Mouse (Mus musculus) CH12.LX (cell line): ENCODE results near the gene Usp46.

Experiments used
- KAT2A ChIP-seq: IDR thresholded peaks from 2 replicates; pipeline ENCODE4 v1.6.1; 2012; ENCODE audit warnings: low read length, improper control_type of control experiment, inconsistent platforms; ENCODE audit not compliant: insufficient replicate concordance
- NRF1 ChIP-seq: IDR thresholded peaks from 2 replicates; pipeline ENCODE4 v1.6.1; 2014; ENCODE audit warnings: low read depth, mild to moderate bottlenecking, inconsistent platforms, low read length, improper control_type of control experiment, moderate library complexity
- POLR2A ChIP-seq: IDR thresholded peaks from 2 replicates; pipeline ENCODE4 v1.6.1; 2011; ENCODE audit warnings: low read depth, mild to moderate bottlenecking, improper control_type of control experiment, low read length
- TBP ChIP-seq: conservative IDR thresholded peaks from 2 replicates; pipeline ENCODE4 v1.6.1; 2011; ENCODE audit warnings: low read depth, low read length, improper control_type of control experiment
- USF2 ChIP-seq: conservative IDR thresholded peaks from 2 replicates; pipeline ENCODE4 v1.6.1; 2011; ENCODE audit warnings: low read depth, low read length, improper control_type of control experiment

DNA sequence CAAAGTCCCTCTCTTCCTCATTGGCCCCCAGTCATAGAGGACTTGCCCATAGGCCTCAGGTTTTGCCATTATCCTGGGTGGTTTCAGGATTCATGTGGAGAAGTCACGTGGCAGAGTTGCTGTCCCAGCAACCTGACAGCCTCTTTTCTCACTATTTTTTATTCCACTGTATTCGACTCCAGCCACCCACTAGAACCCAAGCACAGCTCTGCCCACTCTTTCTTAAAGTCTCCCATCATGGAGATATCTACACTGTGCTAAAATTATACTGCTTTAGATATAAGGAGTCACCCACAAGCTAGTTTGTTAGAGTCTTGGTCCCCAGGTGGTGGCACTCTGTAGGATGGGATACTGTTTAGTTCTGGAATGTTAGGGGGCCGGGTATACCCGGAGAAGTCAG, 27.7 kb downstream of the Usp46 start:
- TF ChIP-seq KAT2A (no peak), NRF1 (no peak), USF2 (no peak), POLR2A (no peak), TBP (no peak)
